Comparison of ENCODE assay signal across 13 mouse cellular contexts in genomic region chr7:63586184-63586870, GRCm38 (mm10).
DNase-seq lines count a peak whose midpoint lies in the region; ATAC-seq and TF ChIP-seq lines count a peak whose summit lies in the region.
"Had no signal": no experiment of that assay in that cellular context is flagged by ENCODE, and none has a peak within 500 bp of the region (broad histone marks: within the 10 kb centered on the region; RNA-seq: fewer than 3 reads in every experiment).

No protein-coding gene starts in this region.

- no peaks in the 10 kb centered on the region for H3K9me3 ChIP-seq in hindbrain, embryonic 14.5 days (ENCODE audit: control insufficient read depth, low read length)
- no peaks in the 10 kb centered on the region for H3K9me3 ChIP-seq in liver, embryonic 12.5 days (replicated peaks)
- H3K9me3 ChIP-seq: heart, embryonic 13.5 days had no signal

- ATAC-seq in Patski = no peak
- ATAC-seq in hindbrain, embryonic 14.5 days (ENCODE audit: low FRiP score) = peak; percentile 58; the same call in 1 of the 2 replicates
- no peak for ATAC-seq in liver, embryonic 12.5 days
- ATAC-seq: activated CD4-positive, CD25-positive, alpha-beta regulatory T cell, adult 4 months had no signal

- no peak overlapping the region for H3K4me3 ChIP-seq in hindbrain, embryonic 14.5 days (replicated peaks; ENCODE audit: low read length)
- no peak overlapping the region for H3K4me3 ChIP-seq in liver, embryonic 12.5 days
- no peak overlapping the region for H3K4me3 ChIP-seq in heart, adult 2 months
- H3K4me3 ChIP-seq: heart, embryonic 13.5 days had no signal

- intact Hi-C loops in left cerebral cortex, postnatal 36 days (cut with DNase I) = loop anchor here (2.0 to 10.0 kb wide), 2 partner anchors 88 to 264 kb away; no protein-coding TSS in a partner anchor
- intact Hi-C loops in heart, adult 2 months (cut with DNase I) = no loop called here

- CTCF ChIA-PET in Patski (lab: Charles Lee) = interaction anchor here (0.9 to 1.1 kb wide), 2 partner anchors 264 to 266 kb away, joined by 3 to 9 read pairs; no protein-coding TSS in a partner anchor

- no peak overlapping the region for H3K4me2 ChIP-seq in hindbrain, embryonic 14.5 days (replicated peaks)
- no peak overlapping the region for H3K4me2 ChIP-seq in liver, embryonic 12.5 days
- H3K4me2 ChIP-seq: heart, embryonic 13.5 days had no signal

- no peaks in the 10 kb centered on the region for H3K36me3 ChIP-seq in hindbrain, embryonic 14.5 days (replicated peaks; ENCODE audit: control insufficient read depth, insufficient read depth)
- H3K36me3 ChIP-seq in liver, embryonic 12.5 days = no peaks in the 10 kb centered on the region
- no peaks in the 10 kb centered on the region for H3K36me3 ChIP-seq in heart, adult 2 months (ENCODE audit: control insufficient read depth, insufficient read depth, low read length)
- H3K36me3 ChIP-seq: heart, embryonic 13.5 days had no signal

- no peaks in the 10 kb centered on the region for H3K27me3 ChIP-seq in Patski
- H3K27me3 ChIP-seq in hindbrain, embryonic 14.5 days (ENCODE audit: control insufficient read depth, insufficient read depth, low read length) = no peaks in the 10 kb centered on the region
- no peaks in the 10 kb centered on the region for H3K27me3 ChIP-seq in liver, embryonic 12.5 days (replicated peaks)
- H3K27me3 ChIP-seq in heart, adult 2 months (ENCODE audit: control insufficient read depth, insufficient read depth, low read length) = no peaks in the 10 kb centered on the region
- H3K27me3 ChIP-seq: heart, embryonic 13.5 days had no signal

- POLR2A ChIA-PET in Patski (lab: Charles Lee) = no interaction called here

- WGBS in hindbrain, embryonic 14.5 days = 66% methylated on average over 2 of the region's 2 CpGs
- 38% methylated on average over 2 of the region's 2 CpGs for WGBS in liver, embryonic 12.5 days (ENCODE audit: insufficient replicate concordance)
- 54% methylated on average over 2 of the region's 2 CpGs for WGBS in heart, adult 2 months

- H3K9ac ChIP-seq in hindbrain, embryonic 14.5 days = no peak overlapping the region
- no peak overlapping the region for H3K9ac ChIP-seq in liver, embryonic 12.5 days
- no peak overlapping the region for H3K9ac ChIP-seq in heart, adult 2 months (ENCODE audit: low read depth, low read length)
- H3K9ac ChIP-seq: heart, embryonic 13.5 days had no signal

- H3K79me2 ChIP-seq in heart, adult 2 months (replicated peaks; ENCODE audit: control insufficient read depth, insufficient read depth, low read length) = no peaks in the 10 kb centered on the region

- no peak overlapping the region for H3K27ac ChIP-seq in hindbrain, embryonic 14.5 days
- no peak overlapping the region for H3K27ac ChIP-seq in liver, embryonic 12.5 days
- no peak overlapping the region for H3K27ac ChIP-seq in heart, adult 2 months
- H3K27ac ChIP-seq: heart, embryonic 13.5 days had no signal

- DNase-seq in left cerebral cortex, adult 11 months (ENCODE audit: low spot score) = peak; percentile 21
- no peak for DNase-seq in left cerebral cortex, postnatal 36 days (ENCODE audit: low spot score in 2 of 2)
- DNase-seq in Patski (ENCODE audit: low read depth, low spot score) = no peak
- DNase-seq in cerebellum, adult 9-11 months = peak; percentile 82
- no peak for DNase-seq in hindbrain, embryonic 14.5 days (ENCODE audit: low spot score)
- DNase-seq in spleen, postnatal 14 days (ENCODE audit: low spot score in 2 of 2) = no peak
- DNase-seq in heart, adult 2 months = no peak
- DNase-seq: kidney, adult 11 months; lung, adult 18-20 months; thymus, adult 18-20 months had no signal

- in situ Hi-C loops in Patski (cut with MboI; ENCODE audit: low pct_unique_long_range_greater_than_20kb) = loop anchor here (5.0 kb wide), 1 partner anchor 264 kb away; no protein-coding TSS in a partner anchor

- TF ChIP-seq EP300 in heart, adult 2 months (IDR thresholded peaks at IDR 0.05; ENCODE audit: insufficient read depth, low read depth, low read length) = no peak

- H3K4me1 ChIP-seq in hindbrain, embryonic 14.5 days (replicated peaks; ENCODE audit: control insufficient read depth, insufficient read depth, low read length) = no peaks in the 10 kb centered on the region
- H3K4me1 ChIP-seq in liver, embryonic 12.5 days = no peaks in the 10 kb centered on the region
- H3K4me1 ChIP-seq in heart, adult 2 months (ENCODE audit: control insufficient read depth, insufficient read depth, low read length) = no peaks in the 10 kb centered on the region
- H3K4me1 ChIP-seq: heart, embryonic 13.5 days had no signal

- TF ChIP-seq POLR2A in heart, adult 2 months (IDR thresholded peaks at IDR 0.05; ENCODE audit: insufficient read depth, low read depth, low read length) = no peak

- peak; percentile 45 for TF ChIP-seq CTCF in Patski (IDR thresholded peaks at IDR 0.05)
- no peak for TF ChIP-seq CTCF in heart, adult 2 months (IDR thresholded peaks at IDR 0.05)

Comparison
In these comparisons a context has a peak if more than half of its experiments do, and no peak if none do; other contexts are left out.
1. DNase-seq: peak in left cerebral cortex, adult 11 months (single experiment) and cerebellum, adult 9-11 months (single experiment); none in left cerebral cortex, postnatal 36 days (0 of 2), Patski (single experiment), hindbrain, embryonic 14.5 days (single experiment), spleen, postnatal 14 days (0 of 2) and heart, adult 2 months (0 of 2).